Mouse (Mus musculus) limb, embryonic 15.5 days (tissue): ENCODE data around the gene Sesn2. TPM values are rescaled to one million over a fixed set of nuclear protein-coding genes. Genes with fewer than 3 reads are reported as not detected.
"Not testable (repeated sequence)": the region's sequence is repeated elsewhere in the genome, so short reads cannot be mapped to it uniquely, and the experiment has no call there.

Source experiments
- ATAC-seq: fragments of 200-750 bp; cut with Nextera tagmentation; 2 replicates; pipeline ENCODE4 v1.8.0; 2017; ENCODE audit warnings: low read depth, moderate TSS enrichment; ENCODE audit not compliant: insufficient number of reproducible peaks, low FRiP score, low TSS enrichment
- H3K27ac ChIP-seq: fragments of 300-500 bp; sonication (generic); 2 replicates; pipeline ENCODE4 v1.5.1; 2015; ENCODE audit warnings: moderate library complexity, mild to moderate bottlenecking, inconsistent platforms
- H3K27me3 ChIP-seq: fragments of 300-500 bp; sonication (generic); 2 replicates; pipeline ENCODE4 v1.6.1; 2015; ENCODE audit warnings: inconsistent platforms
- H3K36me3 ChIP-seq: fragments of 300-500 bp; sonication (generic); 2 replicates; pipeline ENCODE4 v1.6.1; 2015; ENCODE audit warnings: inconsistent platforms
- H3K4me1 ChIP-seq: fragments of 300-500 bp; sonication (generic); 2 replicates; pipeline ENCODE4 v1.6.1; 2015; ENCODE audit warnings: inconsistent platforms
- H3K4me2 ChIP-seq: fragments of 300-500 bp; sonication (generic); 2 replicates; pipeline ENCODE4 v1.6.1; 2015; ENCODE audit warnings: mild to moderate bottlenecking, inconsistent platforms
- H3K4me3 ChIP-seq: fragments of 300-500 bp; sonication (generic); 2 replicates; pipeline ENCODE4 v1.5.1; 2015; ENCODE audit warnings: mild to moderate bottlenecking, inconsistent platforms
- H3K9ac ChIP-seq: fragments of 300-500 bp; sonication (generic); 2 replicates; pipeline ENCODE4 v1.6.1; 2015; ENCODE audit warnings: inconsistent platforms
- H3K9me3 ChIP-seq: fragments of 300-500 bp; sonication (generic); 2 replicates; pipeline ENCODE4 v1.6.1; 2016; ENCODE audit warnings: inconsistent platforms
- WGBS: fragments of 180-500 bp; shearing (Covaris S2); methylation state at CpG from one replicate; pipeline ENCODE4 v1.1.7; 2015; 5-methylcytosine and 5-hydroxymethylcytosine counted together
- polyA plus RNA-seq: library from polyadenylated mRNA; unstranded; fragments of >200 nt; fragmentation: Nextera tagmentation; extraction: Ambion mirVana; gene quantifications from 2 replicates; pipeline ENCODE4 v1.2.1, GENCODE M21; 2015

Sesn2 gene
- polyA plus RNA-seq: 11.8 and 12.8 TPM in 2 replicates

- H3K27ac ChIP-seq: peak within 1 kb of the TSS; percentile 87
- H3K27me3 ChIP-seq: no peaks in the 10 kb centered on the region
- peak within 1 kb of the TSS; percentile 81 for H3K4me3 ChIP-seq
- no peaks in the 10 kb centered on the region for H3K36me3 ChIP-seq
- peak; percentile 87 for ATAC-seq
- H3K4me1 ChIP-seq: peaks cover 24% of the 10 kb centered on the region
- WGBS: under 1% methylated on average over 32 of the region's 32 CpGs
- H3K9me3 ChIP-seq: no peaks in the 10 kb centered on the region
- peak within 1 kb of the TSS; percentile 89 for H3K4me2 ChIP-seq
- peak within 1 kb of the TSS; percentile 71 for H3K9ac ChIP-seq
Observed at GRCm38 (mm10) chr4:132510352-132510798, at the start of gene Sesn2. Sesn2 (minus strand) TSS chr4:132510501.

- peaks cover 33% of the 10 kb centered on the region for H3K36me3 ChIP-seq
- H3K4me3 ChIP-seq, H3K4me2 ChIP-seq, H3K27ac ChIP-seq, H3K27me3 ChIP-seq, H3K9ac ChIP-seq, H3K4me1 ChIP-seq, ATAC-seq, H3K9me3 ChIP-seq: not testable (repeated sequence)
- WGBS: 93% methylated on average over 7 of the region's 7 CpGs
Observed at GRCm38 (mm10) chr4:132555550-132555949, 45.2 kb upstream of the Sesn2 start.

GRCm38 (mm10) chr4:132554653-132555052 lies 44.4 kb upstream of the Sesn2 start:
- Histone ChIP-seq H3K9me3 (no peaks in the 10 kb centered on the region), H3K36me3 (peaks cover 40% of the 10 kb centered on the region), H3K9ac (no peak overlapping the region), H3K4me2 (no peak overlapping the region), H3K27me3 (no peaks in the 10 kb centered on the region), H3K4me3 (no peak overlapping the region), H3K27ac (0 out of 2 replicates have a peak overlapping the region, but pooled peaks have one; percentile 3), H3K4me1 (no peaks in the 10 kb centered on the region)
- no peak for ATAC-seq
- 80% methylated on average over 8 of the region's 8 CpGs for WGBS

- WGBS: 73% methylated on average over 5 of the region's 5 CpGs
- H3K4me2 ChIP-seq: no peak overlapping the region
- H3K27me3 ChIP-seq: no peaks in the 10 kb centered on the region
- H3K4me3 ChIP-seq: no peak overlapping the region
- peaks cover 44% of the 10 kb centered on the region for H3K36me3 ChIP-seq
- no peaks in the 10 kb centered on the region for H3K4me1 ChIP-seq
- H3K9me3 ChIP-seq: no peaks in the 10 kb centered on the region
- H3K9ac ChIP-seq: no peak overlapping the region
- H3K27ac ChIP-seq: 0 out of 2 replicates have a peak overlapping the region, but pooled peaks have one; percentile 3
- ATAC-seq: no peak
Observed at GRCm38 (mm10) chr4:132554221-132554620, 43.9 kb upstream of the Sesn2 start.

GRCm38 (mm10) chr4:132545851-132546250 lies 35.5 kb upstream of the Sesn2 start:
- H3K4me3 ChIP-seq: no peak overlapping the region
- H3K27me3 ChIP-seq: no peaks in the 10 kb centered on the region
- WGBS: 31% methylated on average over 8 of the region's 8 CpGs
- H3K27ac ChIP-seq: no peak overlapping the region
- no peaks in the 10 kb centered on the region for H3K4me1 ChIP-seq
- H3K4me2 ChIP-seq: no peak overlapping the region
- no peak overlapping the region for H3K9ac ChIP-seq
- peaks cover 84% of the 10 kb centered on the region for H3K36me3 ChIP-seq
- no peaks in the 10 kb centered on the region for H3K9me3 ChIP-seq
- no peak for ATAC-seq

- H3K4me3 ChIP-seq: no peak overlapping the region
- no peak overlapping the region for H3K9ac ChIP-seq
- 64% methylated on average over 1 of the region's 1 CpGs for WGBS
- no peak overlapping the region for H3K4me2 ChIP-seq
- H3K4me1 ChIP-seq: no peaks in the 10 kb centered on the region
- no peak for ATAC-seq
- peaks cover 77% of the 10 kb centered on the region for H3K36me3 ChIP-seq
- no peaks in the 10 kb centered on the region for H3K9me3 ChIP-seq
- H3K27me3 ChIP-seq: no peaks in the 10 kb centered on the region
- H3K27ac ChIP-seq: no peak overlapping the region
Observed at GRCm38 (mm10) chr4:132542724-132543123, 32.4 kb upstream of the Sesn2 start.

GRCm38 (mm10) chr4:132541413-132541812 lies 31.1 kb upstream of the Sesn2 start:
- ATAC-seq: no peak
- peaks cover 10% of the 10 kb centered on the region for H3K4me1 ChIP-seq
- no peaks in the 10 kb centered on the region for H3K9me3 ChIP-seq
- no peak overlapping the region for H3K9ac ChIP-seq
- peaks cover 67% of the 10 kb centered on the region for H3K36me3 ChIP-seq
- H3K4me3 ChIP-seq: no peak overlapping the region
- WGBS: 90% methylated on average over 4 of the region's 4 CpGs
- H3K27me3 ChIP-seq: no peaks in the 10 kb centered on the region
- H3K27ac ChIP-seq: no peak overlapping the region
- H3K4me2 ChIP-seq: no peak overlapping the region

- Histone ChIP-seq H3K9ac (no peak overlapping the region), H3K9me3 (no peaks in the 10 kb centered on the region), H3K36me3 (peaks cover 52% of the 10 kb centered on the region), H3K4me2 (no peak overlapping the region), H3K27me3 (no peaks in the 10 kb centered on the region), H3K27ac (no peak overlapping the region), H3K4me1 (peaks cover 17% of the 10 kb centered on the region), H3K4me3 (no peak overlapping the region)
- 93% methylated on average over 5 of the region's 5 CpGs for WGBS
- ATAC-seq: no peak
Observed at GRCm38 (mm10) chr4:132539481-132539880, 29.2 kb upstream of the Sesn2 start.

GRCm38 (mm10) chr4:132535406-132536121 lies 25.3 kb upstream of the Sesn2 start, which contains the start of gene Dnajc8:
Dnajc8 (plus strand) TSS chr4:132535550.
- H3K4me3 ChIP-seq: peak within 1 kb of the TSS; percentile 98
- peak within 1 kb of the TSS; percentile 93 for H3K9ac ChIP-seq
- no peaks in the 10 kb centered on the region for H3K27me3 ChIP-seq
- H3K4me2 ChIP-seq: peak within 1 kb of the TSS; percentile 68
- H3K36me3 ChIP-seq: peaks cover 21% of the 10 kb centered on the region
- peak; percentile 73; the same call in 1 of the 2 replicates for ATAC-seq
- peak within 1 kb of the TSS; percentile 81 for H3K27ac ChIP-seq
- H3K4me1 ChIP-seq: peaks cover 28% of the 10 kb centered on the region
- under 1% methylated on average over 60 of the region's 60 CpGs for WGBS
- H3K9me3 ChIP-seq: no peaks in the 10 kb centered on the region

- under 1% methylated on average over 63 of the region's 63 CpGs for WGBS
- Histone ChIP-seq H3K4me3 (peak within 1 kb of the TSS; percentile 78), H3K4me1 (peaks cover 28% of the 10 kb centered on the region), H3K9me3 (no peaks in the 10 kb centered on the region), H3K27ac (peak within 1 kb of the TSS; percentile 95), H3K4me2 (peak within 1 kb of the TSS; percentile 77), H3K27me3 (no peaks in the 10 kb centered on the region), H3K36me3 (peaks cover 12% of the 10 kb centered on the region), H3K9ac (peak within 1 kb of the TSS; percentile 70)
- ATAC-seq: peak; percentile 89
Observed at GRCm38 (mm10) chr4:132532981-132533916, 22.9 kb upstream of the Sesn2 start, which contains the start of gene Atpif1. Atpif1 (minus strand) TSS chr4:132533659.

GRCm38 (mm10) chr4:132532496-132532895 lies 22.2 kb upstream of the Sesn2 start:
- Histone ChIP-seq H3K4me1 (peaks cover 28% of the 10 kb centered on the region), H3K36me3 (peaks cover 12% of the 10 kb centered on the region), H3K4me3 (peak overlapping the region; percentile 78), H3K9me3 (no peaks in the 10 kb centered on the region), H3K27me3 (no peaks in the 10 kb centered on the region), H3K9ac (peak overlapping the region; percentile 70), H3K27ac (peak overlapping the region; percentile 95), H3K4me2 (peak overlapping the region; percentile 77)
- ATAC-seq: no peak
- WGBS: 10% methylated on average over 5 of the region's 5 CpGs
